Mouse (Mus musculus): ENCODE measurements around the gene Mtx3. TPM values are rescaled to one million over a fixed set of nuclear protein-coding genes. Genes with fewer than 3 reads are reported as not detected.

Mtx3 gene
- total RNA-seq, 1 experiment = 8.4 TPM

DNA sequence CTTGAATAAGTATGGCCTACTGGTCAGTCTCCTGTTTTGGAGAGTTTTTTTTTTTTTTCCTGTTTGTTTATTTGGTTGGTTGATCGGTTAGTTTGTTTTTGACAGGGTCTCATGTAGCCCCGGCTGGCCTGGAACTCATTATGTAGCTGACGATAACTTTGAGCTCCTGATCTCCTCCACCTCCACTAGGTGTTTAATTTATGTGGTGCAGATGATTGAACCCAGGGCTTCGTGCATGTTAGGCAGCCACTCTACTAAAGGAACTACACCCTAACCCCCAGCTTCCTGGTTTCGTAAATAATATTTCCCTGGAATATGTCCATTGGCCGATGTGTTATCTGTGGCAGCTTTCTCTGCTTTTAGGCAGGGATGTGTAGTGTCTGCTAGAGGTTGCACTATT lies 54.5 kb downstream of the Mtx3 start:
- in situ Hi-C loops (cut with MboI; ENCODE audit: low sequenced_read_pairs in 2 of 2, unreplicated experiment in 2 of 2) = no loop called here
- no peak for DNase-seq (ENCODE audit: low read depth, low spot score)
- Histone ChIP-seq H3K36me3 (ENCODE audit: control insufficient read depth, insufficient read depth, low read length, poor library complexity, severe bottlenecking) (no peaks in the 10 kb centered on the region), H3K9ac (ENCODE audit: insufficient read depth, low read depth, low read length, poor library complexity, severe bottlenecking) (no peak overlapping the region), H3K4me3 (ENCODE audit: insufficient read depth in 1 of 2, low read depth in 1 of 2, low read length in 2 of 2, poor library complexity in 1 of 2, severe bottlenecking in 1 of 2) (no peak overlapping the region), H3K27ac (ENCODE audit: insufficient read depth, low read depth, low read length, poor library complexity, severe bottlenecking) (no peak overlapping the region), H3K4me1 (ENCODE audit: control insufficient read depth in 2 of 2, insufficient read depth in 2 of 2, low read length in 2 of 2, poor library complexity in 1 of 2) (no peaks in the 10 kb centered on the region), H3K9me3 (ENCODE audit: control insufficient read depth, insufficient read depth, low read depth, low read length) (no peaks in the 10 kb centered on the region)
- TF ChIP-seq CHD2 (IDR thresholded peaks at IDR 0.05; ENCODE audit: low read depth, low read length) (no peak), ZNF384 (IDR thresholded peaks at IDR 0.05; ENCODE audit: low read depth, low read length) (no peak), HCFC1 (IDR thresholded peaks at IDR 0.05; ENCODE audit: borderline replicate concordance, insufficient read depth, low read length) (no peak), ZC3H11A (IDR thresholded peaks at IDR 0.05; ENCODE audit: borderline replicate concordance, low read depth, low read length) (no peak), MAFK (IDR thresholded peaks at IDR 0.05; ENCODE audit: insufficient read depth, low read depth, low read length) (no peak)

DNA sequence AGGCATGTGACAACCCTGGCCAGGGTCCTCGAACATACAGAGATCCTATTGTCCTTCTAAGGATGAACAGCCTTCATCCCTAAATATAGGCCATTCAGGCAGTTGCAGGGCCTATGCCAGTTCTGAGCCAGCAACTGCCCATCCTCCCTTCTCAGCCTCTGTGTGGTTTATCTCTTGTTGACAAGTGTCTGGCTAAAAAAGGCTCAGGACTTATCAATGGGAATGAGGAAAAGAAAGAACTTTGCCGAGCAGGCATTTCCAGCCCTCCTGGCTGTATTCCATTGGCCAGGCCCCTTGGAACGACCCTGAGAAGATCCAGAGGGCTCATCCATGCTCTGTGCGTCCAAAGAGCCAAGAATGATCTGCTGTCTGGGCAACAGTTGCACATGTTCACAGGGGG lies 58.7 kb downstream of the Mtx3 start:
- Histone ChIP-seq H3K36me3 (ENCODE audit: control insufficient read depth, insufficient read depth, low read length, poor library complexity, severe bottlenecking) (no peaks in the 10 kb centered on the region), H3K4me1 (ENCODE audit: control insufficient read depth in 2 of 2, insufficient read depth in 2 of 2, low read length in 2 of 2, poor library complexity in 1 of 2) (no peaks in the 10 kb centered on the region), H3K4me3 (ENCODE audit: insufficient read depth in 1 of 2, low read depth in 1 of 2, low read length in 2 of 2, poor library complexity in 1 of 2, severe bottlenecking in 1 of 2) (no peak overlapping the region), H3K9ac (ENCODE audit: insufficient read depth, low read depth, low read length, poor library complexity, severe bottlenecking) (no peak overlapping the region), H3K9me3 (ENCODE audit: control insufficient read depth, insufficient read depth, low read depth, low read length) (no peaks in the 10 kb centered on the region), H3K27ac (ENCODE audit: insufficient read depth, low read depth, low read length, poor library complexity, severe bottlenecking) (no peak overlapping the region)
- TF ChIP-seq HCFC1 (IDR thresholded peaks at IDR 0.05; ENCODE audit: borderline replicate concordance, insufficient read depth, low read length) (no peak), ZNF384 (IDR thresholded peaks at IDR 0.05; ENCODE audit: low read depth, low read length) (no peak), CHD2 (IDR thresholded peaks at IDR 0.05; ENCODE audit: low read depth, low read length) (no peak), ZC3H11A (IDR thresholded peaks at IDR 0.05; ENCODE audit: borderline replicate concordance, low read depth, low read length) (no peak), MAFK (IDR thresholded peaks at IDR 0.05; ENCODE audit: insufficient read depth, low read depth, low read length) (no peak)
- no peak for DNase-seq (ENCODE audit: low read depth, low spot score)
- in situ Hi-C loops (cut with MboI; ENCODE audit: low sequenced_read_pairs in 2 of 2, unreplicated experiment in 2 of 2) = no loop called here

DNA sequence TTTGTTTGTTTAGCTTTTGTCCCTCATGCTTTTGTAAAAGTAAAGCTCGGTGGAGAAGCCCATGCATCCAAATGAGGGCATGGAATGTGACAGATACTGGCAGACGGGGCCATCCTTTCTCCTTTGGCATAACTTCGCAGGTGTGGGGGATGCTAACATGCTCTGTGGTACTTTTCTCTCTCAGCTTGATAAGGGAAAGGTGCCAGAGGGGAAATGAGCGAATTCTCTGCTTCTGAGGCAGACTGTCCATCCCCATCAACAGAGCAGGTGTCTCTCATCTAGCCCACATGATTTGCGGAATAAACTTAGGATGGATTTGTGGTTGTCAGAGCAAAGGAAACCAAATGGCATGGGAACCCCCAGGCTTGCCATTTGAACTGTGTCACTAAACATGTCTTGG lies 61.4 kb downstream of the Mtx3 start:
- H3K9me3 ChIP-seq (ENCODE audit: control insufficient read depth, insufficient read depth, low read depth, low read length) = no peaks in the 10 kb centered on the region
- H3K36me3 ChIP-seq (ENCODE audit: control insufficient read depth, insufficient read depth, low read length, poor library complexity, severe bottlenecking) = no peaks in the 10 kb centered on the region
- H3K9ac ChIP-seq (ENCODE audit: insufficient read depth, low read depth, low read length, poor library complexity, severe bottlenecking) = no peak overlapping the region
- H3K4me1 ChIP-seq (ENCODE audit: control insufficient read depth in 2 of 2, insufficient read depth in 2 of 2, low read length in 2 of 2, poor library complexity in 1 of 2) = no peaks in the 10 kb centered on the region
- no peak overlapping the region for H3K4me3 ChIP-seq (ENCODE audit: insufficient read depth in 1 of 2, low read depth in 1 of 2, low read length in 2 of 2, poor library complexity in 1 of 2, severe bottlenecking in 1 of 2)
- TF ChIP-seq ZNF384 (IDR thresholded peaks at IDR 0.05; ENCODE audit: low read depth, low read length) = no peak
- no peak for TF ChIP-seq ZC3H11A (IDR thresholded peaks at IDR 0.05; ENCODE audit: borderline replicate concordance, low read depth, low read length)
- no peak for TF ChIP-seq MAFK (IDR thresholded peaks at IDR 0.05; ENCODE audit: insufficient read depth, low read depth, low read length)
- TF ChIP-seq CHD2 (IDR thresholded peaks at IDR 0.05; ENCODE audit: low read depth, low read length) = no peak
- TF ChIP-seq HCFC1 (IDR thresholded peaks at IDR 0.05; ENCODE audit: borderline replicate concordance, insufficient read depth, low read length) = no peak
- H3K27ac ChIP-seq (ENCODE audit: insufficient read depth, low read depth, low read length, poor library complexity, severe bottlenecking) = no peak overlapping the region
- no peak for DNase-seq (ENCODE audit: low read depth, low spot score)
- in situ Hi-C loops (cut with MboI; ENCODE audit: low sequenced_read_pairs in 2 of 2, unreplicated experiment in 2 of 2) = no loop called here

DNA sequence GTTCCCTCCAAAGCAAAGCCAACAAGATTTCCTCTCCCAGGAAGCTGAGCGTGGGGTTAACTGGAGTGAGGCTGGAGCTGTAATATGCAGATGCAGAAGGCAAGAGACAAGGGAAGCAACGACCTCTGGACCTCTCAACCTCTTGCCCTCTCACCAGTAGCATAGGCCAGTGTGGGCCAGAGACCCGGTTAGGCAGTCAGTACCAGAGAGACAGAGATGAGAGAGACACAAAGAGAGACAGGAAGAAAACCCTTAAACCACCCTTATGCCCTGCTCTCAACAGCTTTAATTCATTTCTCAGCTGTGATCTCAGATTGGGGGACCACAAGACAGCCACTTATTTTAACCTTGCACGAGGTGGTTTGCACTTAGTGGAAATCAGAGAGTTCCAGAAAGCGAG lies 62.8 kb downstream of the Mtx3 start:
- Histone ChIP-seq H3K9me3 (ENCODE audit: control insufficient read depth, insufficient read depth, low read depth, low read length) (no peaks in the 10 kb centered on the region), H3K9ac (ENCODE audit: insufficient read depth, low read depth, low read length, poor library complexity, severe bottlenecking) (no peak overlapping the region), H3K27ac (ENCODE audit: insufficient read depth, low read depth, low read length, poor library complexity, severe bottlenecking) (no peak overlapping the region), H3K4me3 (ENCODE audit: insufficient read depth in 1 of 2, low read depth in 1 of 2, low read length in 2 of 2, poor library complexity in 1 of 2, severe bottlenecking in 1 of 2) (no peak overlapping the region), H3K36me3 (ENCODE audit: control insufficient read depth, insufficient read depth, low read length, poor library complexity, severe bottlenecking) (no peaks in the 10 kb centered on the region), H3K4me1 (ENCODE audit: control insufficient read depth in 2 of 2, insufficient read depth in 2 of 2, low read length in 2 of 2, poor library complexity in 1 of 2) (no peaks in the 10 kb centered on the region)
- no peak for DNase-seq (ENCODE audit: low read depth, low spot score)
- in situ Hi-C loops (cut with MboI; ENCODE audit: low sequenced_read_pairs in 2 of 2, unreplicated experiment in 2 of 2) = no loop called here
- no peak for TF ChIP-seq CHD2 (IDR thresholded peaks at IDR 0.05; ENCODE audit: low read depth, low read length)
- TF ChIP-seq ZC3H11A (IDR thresholded peaks at IDR 0.05; ENCODE audit: borderline replicate concordance, low read depth, low read length) = no peak
- no peak for TF ChIP-seq HCFC1 (IDR thresholded peaks at IDR 0.05; ENCODE audit: borderline replicate concordance, insufficient read depth, low read length)
- no peak for TF ChIP-seq MAFK (IDR thresholded peaks at IDR 0.05; ENCODE audit: insufficient read depth, low read depth, low read length)
- no peak for TF ChIP-seq ZNF384 (IDR thresholded peaks at IDR 0.05; ENCODE audit: low read depth, low read length)

Other genes with a start within 250 kb of the Mtx3 start
- 14.9 and 25.8 TPM in 2 replicates for gene Serinc5, start 233.7 kb upstream of the Mtx3 start, total RNA-seq (2012; rRNA removed)
- 0.76 and 1.1 TPM in 2 replicates for gene Thbs4, start 49.9 kb upstream of the Mtx3 start, total RNA-seq (2012; rRNA removed)

Measured in ES-E14 (cell line).